Mouse (Mus musculus) cortical plate, adult 2 months (tissue): ENCODE data around the gene Hmgcs1.

ENCODE experiments used
- CTCF ChIP-seq: fragments of 200-500 bp; IDR thresholded peaks from 2 replicates; pipeline ENCODE4 v1.5.1; 2011; ENCODE audit warnings: mild to moderate bottlenecking, control low read depth, low read length; ENCODE audit not compliant: insufficient read depth; ENCODE audit errors: extremely low read depth
- POLR2A ChIP-seq: fragments of 200-500 bp; IDR thresholded peaks from 2 replicates; pipeline ENCODE4 v1.6.1; 2011; ENCODE audit warnings: mild to moderate bottlenecking, low read length, control low read depth; ENCODE audit not compliant: insufficient read depth; ENCODE audit errors: extremely low read depth

- no peak for TF ChIP-seq CTCF
- TF ChIP-seq POLR2A: no peak
Observed at GRCm38 (mm10) chr13:119716105-119716504, 25.9 kb downstream of the Hmgcs1 start.
